Mouse (Mus musculus) kidney, adult 2 months (tissue): ENCODE measurements around the gene Cdkn1a.

ENCODE experiments used
- CTCF ChIP-seq: fragments of 200-500 bp; conservative IDR thresholded peaks from 2 replicates; pipeline ENCODE4 v1.5.1; 2011; ENCODE audit warnings: low read depth, mild to moderate bottlenecking, control low read depth, low read length, moderate library complexity, mixed read lengths; ENCODE audit not compliant: insufficient read depth, insufficient read length
- POLR2A ChIP-seq: fragments of 200-500 bp; IDR thresholded peaks from one replicate; pipeline ENCODE4 v1.6.1; 2011; ENCODE audit warnings: low read depth, low read length, control low read depth

DNA sequence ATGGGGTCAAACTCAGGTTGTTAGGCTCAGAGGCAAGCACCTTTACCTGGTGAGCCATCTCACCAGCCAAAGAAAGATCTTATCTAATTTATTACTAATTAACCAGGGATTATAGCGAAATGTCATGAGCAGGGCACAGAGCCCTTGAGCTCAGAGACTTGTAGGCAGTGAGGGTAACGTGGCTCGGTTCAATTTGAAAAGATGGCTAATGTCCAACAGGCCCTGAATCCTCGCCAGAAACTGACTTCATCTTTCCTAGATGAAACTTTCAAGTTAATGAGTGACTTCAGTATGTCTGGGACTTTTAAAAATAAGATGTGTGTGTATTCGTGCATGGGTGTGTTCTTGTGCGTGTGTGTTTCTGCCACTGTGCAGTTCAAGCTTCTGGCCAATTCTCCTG lies 32.0 kb downstream of the Cdkn1a start:
- TF ChIP-seq CTCF (no peak), POLR2A (no peak)
